Comparison of ENCODE assay signal across 7 mouse cellular contexts in genomic region chr15:79224685-79225084, GRCm38 (mm10). TPM values are rescaled to one million over a fixed set of nuclear protein-coding genes. Genes with fewer than 3 reads are reported as not detected.
A peak's percentile ranks its signal among the peaks of the same experiment; 100 is the strongest.
DNase-seq lines count a peak whose midpoint lies in the region; ATAC-seq and TF ChIP-seq lines count a peak whose summit lies in the region.

No protein-coding gene starts in this region.

- no peak overlapping the region for H3K4me2 ChIP-seq in limb, embryonic 11.5 days (ENCODE audit: low read depth, severe bottlenecking)
- H3K4me2 ChIP-seq in midbrain, embryonic 14.5 days (ENCODE audit: low read length): no peak overlapping the region

- peak; percentile 51 for ATAC-seq in limb, embryonic 11.5 days (ENCODE audit: insufficient number of reproducible peaks, low FRiP score, low TSS enrichment, low read depth)
- ATAC-seq in midbrain, embryonic 14.5 days (ENCODE audit: low FRiP score, low TSS enrichment): peak; percentile 67

- DNase-seq in adrenal gland, adult 18-20 months (ENCODE audit: low spot score in 2 of 2): peak; percentile 87 to 90
- DNase-seq in embryo, embryonic 11 days: peak; percentile 89
- peak; percentile 76 to 81 for DNase-seq in gastrocnemius, postnatal 4 days (ENCODE audit: low spot score in 2 of 2)
- DNase-seq in kidney, adult 2 months: peak; percentile 90
- peak; percentile 94 for DNase-seq in limb, embryonic 11.5 days (ENCODE audit: low spot score)
- peak; percentile 91 for DNase-seq in midbrain, embryonic 14.5 days
- peak; percentile 43 to 79 for DNase-seq in spleen, adult 18-20 months

- H3K27me3 ChIP-seq in kidney, adult 2 months (replicated peaks; ENCODE audit: control insufficient read depth, insufficient read depth, low read length): no peaks in the 10 kb centered on the region
- no peaks in the 10 kb centered on the region for H3K27me3 ChIP-seq in limb, embryonic 11.5 days (ENCODE audit: control insufficient read depth, insufficient read depth, low read length)
- H3K27me3 ChIP-seq in midbrain, embryonic 14.5 days (ENCODE audit: control insufficient read depth, insufficient read depth, low read length): no peaks in the 10 kb centered on the region

- H3K4me1 ChIP-seq in kidney, adult 2 months (ENCODE audit: control insufficient read depth, insufficient read depth, low read length): peaks cover under 1% of the 10 kb centered on the region; the same call in 1 of the 2 replicates
- H3K4me1 ChIP-seq in limb, embryonic 11.5 days (ENCODE audit: control insufficient read depth, insufficient read depth, low read length): peaks cover 11% of the 10 kb centered on the region
- peaks cover 12% of the 10 kb centered on the region for H3K4me1 ChIP-seq in midbrain, embryonic 14.5 days (ENCODE audit: control insufficient read depth, insufficient read depth, low read length)

- H3K4me3 ChIP-seq in kidney, adult 2 months (ENCODE audit: insufficient read depth, low read depth, low read length): no peak overlapping the region
- no peak overlapping the region for H3K4me3 ChIP-seq in limb, embryonic 11.5 days (ENCODE audit: low read depth, low read length)
- H3K4me3 ChIP-seq in midbrain, embryonic 14.5 days (replicated peaks; ENCODE audit: low read depth, low read length): no peak overlapping the region

- no peak overlapping the region for H3K27ac ChIP-seq in kidney, adult 2 months (ENCODE audit: insufficient read depth, low read depth, low read length)
- no peak overlapping the region for H3K27ac ChIP-seq in limb, embryonic 11.5 days (replicated peaks; ENCODE audit: low read depth, low read length)
- H3K27ac ChIP-seq in midbrain, embryonic 14.5 days (replicated peaks; ENCODE audit: low read depth, low read length): no peak overlapping the region

- 12% methylated on average over 5 of the region's 5 CpGs for WGBS in kidney, adult 2 months
- WGBS in limb, embryonic 11.5 days: 12% methylated on average over 5 of the region's 5 CpGs
- 5% methylated on average over 5 of the region's 5 CpGs for WGBS in midbrain, embryonic 14.5 days

- TF ChIP-seq POLR2A in kidney, adult 2 months (IDR thresholded peaks at IDR 0.05; ENCODE audit: low read depth, low read length): no peak

- no peak overlapping the region for H3K9ac ChIP-seq in limb, embryonic 11.5 days (ENCODE audit: low read length)
- no peak overlapping the region for H3K9ac ChIP-seq in midbrain, embryonic 14.5 days (replicated peaks; ENCODE audit: low read length)

- H3K9me3 ChIP-seq in limb, embryonic 11.5 days (ENCODE audit: control insufficient read depth, low read length): no peaks in the 10 kb centered on the region
- H3K9me3 ChIP-seq in midbrain, embryonic 14.5 days (ENCODE audit: control insufficient read depth, low read length): no peaks in the 10 kb centered on the region

- H3K36me3 ChIP-seq in kidney, adult 2 months (ENCODE audit: control insufficient read depth, insufficient read depth, low read length): no peaks in the 10 kb centered on the region
- no peaks in the 10 kb centered on the region for H3K36me3 ChIP-seq in limb, embryonic 11.5 days (ENCODE audit: control insufficient read depth, insufficient read depth, low read length)
- no peaks in the 10 kb centered on the region for H3K36me3 ChIP-seq in midbrain, embryonic 14.5 days (ENCODE audit: control insufficient read depth, insufficient read depth, low read length)

- peak; percentile 95 for TF ChIP-seq CTCF in kidney, adult 2 months (conservative IDR thresholded peaks at IDR 0.05; ENCODE audit: insufficient read depth, insufficient read length, low read depth, low read length)

RNA-seq across cellular contexts. Expression of gene Pick1, which starts 4.3 kb away (rescaled TPM):
- 10 to 100 TPM; 15.7 to 18.4 TPM for total RNA-seq in adrenal gland, adult 18-20 months (2021)
- 10 to 100 TPM; 21.9 to 24.2 TPM for total RNA-seq in gastrocnemius, postnatal 4 days (2021)
- 29.8 and 31.4 TPM in 2 replicates for polyA plus RNA-seq in kidney, adult 2 months (2012; rRNA removed)
- 23.6 and 25.0 TPM in 2 replicates for polyA plus RNA-seq in limb, embryonic 11.5 days (2014; fragmentation: Nextera tagmentation; extraction: Ambion mirVana)
- 47.7 and 74.3 TPM in 2 replicates for polyA plus RNA-seq in midbrain, embryonic 14.5 days (2014; fragmentation: Nextera tagmentation; extraction: Ambion mirVana)

RNA-seq across cellular contexts. Expression of gene Gm49486, which starts 4.5 kb away (rescaled TPM):
- under 1 TPM in 1 of 2 experiments, not detected in 1; 0.29 TPM for total RNA-seq in adrenal gland, adult 18-20 months (2021)
- total RNA-seq in gastrocnemius, postnatal 4 days (2021): 1 to 10 TPM; 1.2 TPM
- polyA plus RNA-seq in kidney, adult 2 months (2012; rRNA removed): 0.04 and 0.11 TPM in 2 replicates
- polyA plus RNA-seq in limb, embryonic 11.5 days (2014; fragmentation: Nextera tagmentation; extraction: Ambion mirVana): 0.43 and 0.47 TPM in 2 replicates
- 1.6 TPM in 2 replicates for polyA plus RNA-seq in midbrain, embryonic 14.5 days (2014; fragmentation: Nextera tagmentation; extraction: Ambion mirVana)

RNA-seq across cellular contexts. Expression of gene Slc16a8, which starts 29.9 kb away (rescaled TPM):
- not detected for total RNA-seq in adrenal gland, adult 18-20 months (2021)
- under 1 TPM; 0.29 to 0.36 TPM for total RNA-seq in gastrocnemius, postnatal 4 days (2021)
- 0.23 and 0.49 TPM in 2 replicates for polyA plus RNA-seq in kidney, adult 2 months (2012; rRNA removed)
- polyA plus RNA-seq in limb, embryonic 11.5 days (2014; fragmentation: Nextera tagmentation; extraction: Ambion mirVana): not detected in 2 replicates
- polyA plus RNA-seq in midbrain, embryonic 14.5 days (2014; fragmentation: Nextera tagmentation; extraction: Ambion mirVana): 0.28 and 0.34 TPM in 2 replicates

RNA-seq across cellular contexts. Expression of gene Sox10, which starts 59.6 kb away (rescaled TPM):
- 1 to 10 TPM in 1 of 2 experiments, under 1 TPM in 1; 0.76 to 2.4 TPM for total RNA-seq in adrenal gland, adult 18-20 months (2021)
- total RNA-seq in gastrocnemius, postnatal 4 days (2021): 10 to 100 TPM; 11.6 to 13.7 TPM
- 0.75 and 1.2 TPM in 2 replicates for polyA plus RNA-seq in kidney, adult 2 months (2012; rRNA removed)
- polyA plus RNA-seq in limb, embryonic 11.5 days (2014; fragmentation: Nextera tagmentation; extraction: Ambion mirVana): 3.5 and 3.9 TPM in 2 replicates
- 1.5 and 2.3 TPM in 2 replicates for polyA plus RNA-seq in midbrain, embryonic 14.5 days (2014; fragmentation: Nextera tagmentation; extraction: Ambion mirVana)
